Comparison of ENCODE assay signal across 17 mouse cellular contexts in genomic region chr9:47445332-47445731, GRCm38 (mm10).
"Had no signal": no experiment of that assay in that cellular context is flagged by ENCODE, and none has a peak within 500 bp of the region (broad histone marks: within the 10 kb centered on the region; RNA-seq: fewer than 3 reads in every experiment).

No protein-coding gene starts in this region.

- H3K4me3 ChIP-seq: kidney, embryonic 15.5 days; limb, embryonic 15.5 days; liver, embryonic 12.5 days; megakaryocyte, embryonic 14.5 days; midbrain, embryonic 12.5 days; stomach, embryonic 15.5 days had no signal

- H3K9me3 ChIP-seq: kidney, embryonic 15.5 days; limb, embryonic 15.5 days; liver, embryonic 12.5 days; midbrain, embryonic 12.5 days; stomach, embryonic 15.5 days had no signal

- H3K27me3 ChIP-seq: megakaryocyte, embryonic 14.5 days; stomach, embryonic 15.5 days had no signal

- H3K27ac ChIP-seq: kidney, embryonic 15.5 days; limb, embryonic 15.5 days; liver, embryonic 12.5 days; macrophage; midbrain, embryonic 12.5 days; stomach, embryonic 15.5 days had no signal

- H3K36me3 ChIP-seq: kidney, embryonic 15.5 days; limb, embryonic 15.5 days; liver, embryonic 12.5 days; midbrain, embryonic 12.5 days; stomach, embryonic 15.5 days had no signal

- H3K4me2 ChIP-seq: kidney, embryonic 15.5 days; limb, embryonic 15.5 days; liver, embryonic 12.5 days; lung, embryonic 14.5 days; midbrain, embryonic 12.5 days; stomach, embryonic 15.5 days had no signal

- H3K9ac ChIP-seq: kidney, embryonic 15.5 days; limb, embryonic 15.5 days; liver, embryonic 12.5 days; lung, embryonic 14.5 days; midbrain, embryonic 12.5 days; stomach, embryonic 15.5 days had no signal

- ATAC-seq: inflammation-experienced regulatory T-cells, adult 6 months; liver, embryonic 12.5 days; midbrain, embryonic 16.5 days had no signal

- H3K4me1 ChIP-seq: limb, embryonic 15.5 days; liver, embryonic 12.5 days; megakaryocyte, embryonic 14.5 days; stomach, embryonic 15.5 days had no signal

- DNase-seq: kidney, adult 18-20 months; kidney, postnatal 14 days; layer of hippocampus, postnatal 36 days; lung, embryonic 14.5 days; lung, postnatal 14 days; spleen, adult 18-20 months; thymus, adult 2 months; thymus, postnatal 25 days had no signal
